In the genomic region with DNA sequence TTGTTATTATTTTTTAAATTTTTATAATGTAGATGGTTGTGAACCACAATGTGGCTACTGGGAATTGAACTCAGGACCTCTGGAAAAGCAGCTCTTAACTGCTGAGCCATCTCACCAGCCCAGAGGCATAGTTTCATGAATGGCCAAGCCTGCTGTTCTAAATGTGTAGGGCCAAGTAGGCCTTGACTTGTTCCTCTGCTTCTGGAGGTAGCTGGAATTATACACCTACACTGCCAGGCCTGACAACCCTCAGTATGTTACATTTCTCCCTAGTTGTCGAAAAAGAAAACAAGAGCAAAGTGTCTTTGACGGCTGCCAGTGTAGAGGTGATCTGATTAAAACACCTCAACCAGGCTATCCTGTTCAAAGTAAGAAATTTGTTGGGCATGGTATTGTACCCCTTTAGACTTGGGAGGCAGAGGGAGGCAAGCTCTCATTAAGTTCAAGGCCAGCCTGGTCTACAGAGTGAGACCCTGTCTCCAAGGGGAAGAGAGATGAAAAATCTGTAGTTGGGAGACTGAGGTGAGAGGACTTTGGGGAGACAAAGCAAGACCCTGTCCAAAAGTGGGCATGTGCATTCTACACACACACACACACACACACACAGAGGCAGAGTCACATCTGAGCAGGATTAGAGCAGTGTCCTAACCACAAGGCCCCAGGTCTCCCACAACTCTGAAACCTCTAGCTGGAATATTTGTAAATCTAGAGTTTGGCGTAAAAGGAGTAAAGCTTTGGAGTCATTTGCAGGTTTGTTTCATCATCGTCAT, we compare ENCODE assay signal across 10 mouse cellular contexts. TPM values are rescaled to one million over a fixed set of nuclear protein-coding genes. Genes with fewer than 3 reads are reported as not detected.
DNase-seq lines count a peak whose midpoint lies in the region.
"Had no signal": no experiment of that assay in that cellular context is flagged by ENCODE, and none has a peak within 500 bp of the region (broad histone marks: within the 10 kb centered on the region; RNA-seq: fewer than 3 reads in every experiment).

No protein-coding gene starts in this region.

- H3K4me1 ChIP-seq in heart, embryonic 10.5 days: no peaks in the 10 kb centered on the region
- peaks cover 17% of the 10 kb centered on the region for H3K4me1 ChIP-seq in limb, embryonic 10.5 days

- no peaks in the 10 kb centered on the region for H3K36me3 ChIP-seq in heart, embryonic 10.5 days
- no peaks in the 10 kb centered on the region for H3K36me3 ChIP-seq in limb, embryonic 10.5 days
- H3K36me3 ChIP-seq: neural tube, embryonic 12.5 days had no signal

- no peaks in the 10 kb centered on the region for H3K9me3 ChIP-seq in heart, embryonic 10.5 days
- H3K9me3 ChIP-seq in limb, embryonic 10.5 days (replicated peaks): no peaks in the 10 kb centered on the region
- H3K9me3 ChIP-seq: neural tube, embryonic 12.5 days had no signal

- WGBS in heart, embryonic 10.5 days: 79% methylated on average over 4 of the region's 4 CpGs
- WGBS in limb, embryonic 10.5 days: 83% methylated on average over 4 of the region's 4 CpGs

- H3K4me3 ChIP-seq in heart, embryonic 10.5 days: 0 out of 2 replicates have a peak overlapping the region, but pooled peaks have one; percentile 0
- peak overlapping the region; percentile 69; the same call in 1 of the 2 replicates for H3K4me3 ChIP-seq in limb, embryonic 10.5 days

- no peak overlapping the region for H3K27ac ChIP-seq in heart, embryonic 10.5 days
- H3K27ac ChIP-seq in limb, embryonic 10.5 days: no peak overlapping the region

- peak; percentile 68 for DNase-seq in heart, embryonic 10.5 days (ENCODE audit: low spot score)
- no peak for DNase-seq in heart, adult 8-10 months (ENCODE audit: low spot score)
- DNase-seq in retina, embryonic 14.5 days (ENCODE audit: low spot score): peak; percentile 7
- DNase-seq in retina, postnatal 1 day: no peak
- DNase-seq in limb, embryonic 10.5 days (ENCODE audit: low spot score): peak; percentile 31
- DNase-seq in thymus, adult 18-20 months: no peak
- no peak for DNase-seq in adrenal gland, adult 8-10 months
- no peak for DNase-seq in ovary, postnatal 14 days (ENCODE audit: low spot score)

- H3K27me3 ChIP-seq in heart, embryonic 10.5 days (ENCODE audit: insufficient read depth, poor library complexity, severe bottlenecking): no peaks in the 10 kb centered on the region
- H3K27me3 ChIP-seq in limb, embryonic 10.5 days (ENCODE audit: low read depth, poor library complexity, severe bottlenecking): no peaks in the 10 kb centered on the region
- H3K27me3 ChIP-seq: neural tube, embryonic 12.5 days had no signal

RNA-seq across cellular contexts. Expression of a gene that starts 26.3 kb away (rescaled TPM):
- polyA plus RNA-seq in heart, embryonic 10.5 days (2016; fragmentation: Nextera tagmentation; extraction: Ambion mirVana): 5.5 and 8.9 TPM in 2 replicates
- total RNA-seq in heart, adult 8-10 months (2022): 100 to 1,000 TPM; 271 to 333 (median 312) TPM
- polyA plus RNA-seq in limb, embryonic 10.5 days (2016; fragmentation: Nextera tagmentation; extraction: Ambion mirVana): 0.58 and 0.84 TPM in 2 replicates
- under 1 TPM in 1 of 4 experiments, not detected in 3; 0.27 TPM for total RNA-seq in adrenal gland, adult 8-10 months (2022)
- total RNA-seq: common myeloid progenitor, adult 5-6 weeks had no signal

RNA-seq across cellular contexts. Expression of a gene that starts 46.6 kb away (rescaled TPM):
- polyA plus RNA-seq in heart, embryonic 10.5 days (2016; fragmentation: Nextera tagmentation; extraction: Ambion mirVana): 0.49 TPM in 1 of 2 replicates, not detected in the other
- total RNA-seq in heart, adult 8-10 months (2022): not detected
- polyA plus RNA-seq in limb, embryonic 10.5 days (2016; fragmentation: Nextera tagmentation; extraction: Ambion mirVana): 0.14 TPM in 1 of 2 replicates, not detected in the other
- not detected for total RNA-seq in adrenal gland, adult 8-10 months (2022)
- total RNA-seq: common myeloid progenitor, adult 5-6 weeks had no signal
- polyA plus RNA-seq: neural tube, embryonic 12.5 days had no signal

RNA-seq across cellular contexts. Expression of a gene that starts 59.1 kb away (rescaled TPM):
- polyA plus RNA-seq in heart, embryonic 10.5 days (2016; fragmentation: Nextera tagmentation; extraction: Ambion mirVana): 59.9 and 75.5 TPM in 2 replicates
- total RNA-seq in heart, adult 8-10 months (2022): 100 to 1,000 TPM; 346 to 908 (median 654) TPM
- 28.5 and 43.4 TPM in 2 replicates for polyA plus RNA-seq in limb, embryonic 10.5 days (2016; fragmentation: Nextera tagmentation; extraction: Ambion mirVana)
- total RNA-seq in adrenal gland, adult 8-10 months (2022): 100 to 1,000 TPM; 374 to 825 (median 652) TPM

Comparison
In these comparisons a context has a peak if more than half of its experiments do, and no peak if none do; other contexts are left out.
1. DNase-seq: peak in heart, embryonic 10.5 days (single experiment), retina, embryonic 14.5 days (single experiment) and limb, embryonic 10.5 days (single experiment); none in heart, adult 8-10 months (single experiment), retina, postnatal 1 day (single experiment), thymus, adult 18-20 months (0 of 2), adrenal gland, adult 8-10 months (single experiment) and ovary, postnatal 14 days (single experiment).
2. RNA of a gene that starts 26.3 kb away (total RNA-seq): 271 to 333 TPM in heart, adult 8-10 months; 0.27 TPM in adrenal gland, adult 8-10 months; every median in the first group is over 100 times any median in the second.